Mouse (Mus musculus): ENCODE measurements at regions not wholly inside any gene's neighbourhood (a gene's known extent, or its start where the extent isn't known, plus 50 kb on each side); places are given as distances from the start of the nearest gene placed in this dataset.

GRCm38 (mm10) chr15:59758971-59759370 is 257.4 kb downstream of the 4933412E24Rik start:
- no peaks in the 10 kb centered on the region for H3K36me3 ChIP-seq (replicated peaks; ENCODE audit: control insufficient read depth, insufficient read depth, low read depth, low read length)
- no peak overlapping the region for H3K9ac ChIP-seq (replicated peaks; ENCODE audit: low read length)
- no peak overlapping the region for H3K27ac ChIP-seq (replicated peaks; ENCODE audit: low read depth, low read length)
- H3K4me2 ChIP-seq (ENCODE audit: low read depth, low read length): no peak overlapping the region
- H3K27me3 ChIP-seq (ENCODE audit: control insufficient read depth, insufficient read depth, low read length): no peaks in the 10 kb centered on the region
- 77% methylated on average over 2 of the region's 2 CpGs for WGBS
- DNase-seq (ENCODE audit: low spot score): no peak
- H3K4me1 ChIP-seq (ENCODE audit: control insufficient read depth, insufficient read depth, low read length): no peaks in the 10 kb centered on the region
- H3K4me3 ChIP-seq (ENCODE audit: low read depth, low read length): no peak overlapping the region
- no peak for ATAC-seq (replicated peaks; ENCODE audit: insufficient number of reproducible peaks, low FRiP score, low TSS enrichment, low read depth)
- H3K9me3 ChIP-seq (replicated peaks; ENCODE audit: control insufficient read depth, low read length): no peaks in the 10 kb centered on the region

- 66% methylated on average over 6 of the region's 6 CpGs for WGBS
- ATAC-seq (replicated peaks; ENCODE audit: insufficient number of reproducible peaks, low FRiP score, low TSS enrichment, low read depth): no peak
- H3K4me1 ChIP-seq (ENCODE audit: control insufficient read depth, insufficient read depth, low read length): no peaks in the 10 kb centered on the region
- H3K27me3 ChIP-seq (ENCODE audit: control insufficient read depth, insufficient read depth, low read length): no peaks in the 10 kb centered on the region
- H3K4me2 ChIP-seq (ENCODE audit: low read depth, low read length): no peak overlapping the region
- no peak overlapping the region for H3K27ac ChIP-seq (replicated peaks; ENCODE audit: low read depth, low read length)
- no peaks in the 10 kb centered on the region for H3K36me3 ChIP-seq (replicated peaks; ENCODE audit: control insufficient read depth, insufficient read depth, low read depth, low read length)
- DNase-seq (ENCODE audit: low spot score): no peak
- H3K4me3 ChIP-seq (ENCODE audit: low read depth, low read length): no peak overlapping the region
- no peak overlapping the region for H3K9ac ChIP-seq (replicated peaks; ENCODE audit: low read length)
- H3K9me3 ChIP-seq (replicated peaks; ENCODE audit: control insufficient read depth, low read length): no peaks in the 10 kb centered on the region
Observed at GRCm38 (mm10) chr15:59756141-59756540, 260.3 kb downstream of the 4933412E24Rik start.

- 81% methylated on average over 13 of the region's 13 CpGs for WGBS
- no peak for ATAC-seq (replicated peaks; ENCODE audit: insufficient number of reproducible peaks, low FRiP score, low TSS enrichment, low read depth)
- Histone ChIP-seq H3K9me3 (replicated peaks; ENCODE audit: control insufficient read depth, low read length) (no peaks in the 10 kb centered on the region), H3K4me2 (ENCODE audit: low read depth, low read length) (no peak overlapping the region), H3K27me3 (ENCODE audit: control insufficient read depth, insufficient read depth, low read length) (no peaks in the 10 kb centered on the region), H3K4me1 (ENCODE audit: control insufficient read depth, insufficient read depth, low read length) (no peaks in the 10 kb centered on the region), H3K36me3 (replicated peaks; ENCODE audit: control insufficient read depth, insufficient read depth, low read depth, low read length) (no peaks in the 10 kb centered on the region), H3K4me3 (ENCODE audit: low read depth, low read length) (no peak overlapping the region), H3K27ac (replicated peaks; ENCODE audit: low read depth, low read length) (no peak overlapping the region), H3K9ac (replicated peaks; ENCODE audit: low read length) (no peak overlapping the region)
- no peak for DNase-seq (ENCODE audit: low spot score)
Observed at GRCm38 (mm10) chr15:59754906-59755305, 261.5 kb downstream of the 4933412E24Rik start.

GRCm38 (mm10) chr15:59752277-59752676 is 264.1 kb downstream of the 4933412E24Rik start:
- Histone ChIP-seq H3K9ac (replicated peaks; ENCODE audit: low read length) (no peak overlapping the region), H3K4me2 (ENCODE audit: low read depth, low read length) (no peak overlapping the region), H3K4me3 (ENCODE audit: low read depth, low read length) (no peak overlapping the region), H3K9me3 (replicated peaks; ENCODE audit: control insufficient read depth, low read length) (no peaks in the 10 kb centered on the region), H3K4me1 (ENCODE audit: control insufficient read depth, insufficient read depth, low read length) (no peaks in the 10 kb centered on the region), H3K27me3 (ENCODE audit: control insufficient read depth, insufficient read depth, low read length) (no peaks in the 10 kb centered on the region), H3K36me3 (replicated peaks; ENCODE audit: control insufficient read depth, insufficient read depth, low read depth, low read length) (no peaks in the 10 kb centered on the region), H3K27ac (replicated peaks; ENCODE audit: low read depth, low read length) (no peak overlapping the region)
- no peak for DNase-seq (ENCODE audit: low spot score)
- 68% methylated on average over 1 of the region's 1 CpGs for WGBS
- ATAC-seq (replicated peaks; ENCODE audit: insufficient number of reproducible peaks, low FRiP score, low TSS enrichment, low read depth): no peak

GRCm38 (mm10) chr15:59746290-59746689 is 270.1 kb downstream of the 4933412E24Rik start:
- DNase-seq (ENCODE audit: low spot score) (no peak), ATAC-seq (replicated peaks; ENCODE audit: insufficient number of reproducible peaks, low FRiP score, low TSS enrichment, low read depth) (no peak)
- Histone ChIP-seq H3K9ac (replicated peaks; ENCODE audit: low read length) (no peak overlapping the region), H3K27me3 (ENCODE audit: control insufficient read depth, insufficient read depth, low read length) (no peaks in the 10 kb centered on the region), H3K4me1 (ENCODE audit: control insufficient read depth, insufficient read depth, low read length) (no peaks in the 10 kb centered on the region), H3K9me3 (replicated peaks; ENCODE audit: control insufficient read depth, low read length) (no peaks in the 10 kb centered on the region), H3K4me2 (ENCODE audit: low read depth, low read length) (no peak overlapping the region), H3K4me3 (ENCODE audit: low read depth, low read length) (no peak overlapping the region), H3K27ac (replicated peaks; ENCODE audit: low read depth, low read length) (no peak overlapping the region), H3K36me3 (replicated peaks; ENCODE audit: control insufficient read depth, insufficient read depth, low read depth, low read length) (no peaks in the 10 kb centered on the region)
- WGBS: 90% methylated on average over 9 of the region's 9 CpGs

GRCm38 (mm10) chr15:59744411-59744931 is 271.9 kb downstream of the 4933412E24Rik start:
- H3K9ac ChIP-seq (replicated peaks; ENCODE audit: low read length): no peak overlapping the region
- no peak overlapping the region for H3K27ac ChIP-seq (replicated peaks; ENCODE audit: low read depth, low read length)
- H3K36me3 ChIP-seq (replicated peaks; ENCODE audit: control insufficient read depth, insufficient read depth, low read depth, low read length): no peaks in the 10 kb centered on the region
- H3K4me1 ChIP-seq (ENCODE audit: control insufficient read depth, insufficient read depth, low read length): no peaks in the 10 kb centered on the region
- 69% methylated on average over 5 of the region's 5 CpGs for WGBS
- no peak for DNase-seq (ENCODE audit: low spot score)
- no peak overlapping the region for H3K4me3 ChIP-seq (ENCODE audit: low read depth, low read length)
- no peaks in the 10 kb centered on the region for H3K9me3 ChIP-seq (replicated peaks; ENCODE audit: control insufficient read depth, low read length)
- no peak overlapping the region for H3K4me2 ChIP-seq (ENCODE audit: low read depth, low read length)
- no peaks in the 10 kb centered on the region for H3K27me3 ChIP-seq (ENCODE audit: control insufficient read depth, insufficient read depth, low read length)
- no peak for ATAC-seq (replicated peaks; ENCODE audit: insufficient number of reproducible peaks, low FRiP score, low TSS enrichment, low read depth)

- Histone ChIP-seq H3K27me3 (ENCODE audit: control insufficient read depth, insufficient read depth, low read length) (no peaks in the 10 kb centered on the region), H3K4me2 (ENCODE audit: low read depth, low read length) (no peak overlapping the region), H3K4me1 (ENCODE audit: control insufficient read depth, insufficient read depth, low read length) (no peaks in the 10 kb centered on the region), H3K36me3 (replicated peaks; ENCODE audit: control insufficient read depth, insufficient read depth, low read depth, low read length) (no peaks in the 10 kb centered on the region), H3K9me3 (replicated peaks; ENCODE audit: control insufficient read depth, low read length) (no peaks in the 10 kb centered on the region), H3K9ac (replicated peaks; ENCODE audit: low read length) (no peak overlapping the region), H3K4me3 (ENCODE audit: low read depth, low read length) (no peak overlapping the region), H3K27ac (replicated peaks; ENCODE audit: low read depth, low read length) (no peak overlapping the region)
- WGBS: 87% methylated on average over 5 of the region's 5 CpGs
- ATAC-seq (replicated peaks; ENCODE audit: insufficient number of reproducible peaks, low FRiP score, low TSS enrichment, low read depth) (no peak), DNase-seq (ENCODE audit: low spot score) (no peak)
Observed at GRCm38 (mm10) chr15:59739197-59739596, 277.2 kb downstream of the 4933412E24Rik start.

- Histone ChIP-seq H3K36me3 (replicated peaks; ENCODE audit: control insufficient read depth, insufficient read depth, low read depth, low read length) (no peaks in the 10 kb centered on the region), H3K4me2 (ENCODE audit: low read depth, low read length) (no peak overlapping the region), H3K27ac (replicated peaks; ENCODE audit: low read depth, low read length) (no peak overlapping the region), H3K9me3 (replicated peaks; ENCODE audit: control insufficient read depth, low read length) (no peaks in the 10 kb centered on the region), H3K4me1 (ENCODE audit: control insufficient read depth, insufficient read depth, low read length) (no peaks in the 10 kb centered on the region), H3K9ac (replicated peaks; ENCODE audit: low read length) (no peak overlapping the region), H3K4me3 (ENCODE audit: low read depth, low read length) (no peak overlapping the region), H3K27me3 (ENCODE audit: control insufficient read depth, insufficient read depth, low read length) (no peaks in the 10 kb centered on the region)
- 86% methylated on average over 4 of the region's 4 CpGs for WGBS
- no peak for ATAC-seq (replicated peaks; ENCODE audit: insufficient number of reproducible peaks, low FRiP score, low TSS enrichment, low read depth)
- no peak for DNase-seq (ENCODE audit: low spot score)
Observed at GRCm38 (mm10) chr15:59737247-59737646, 279.2 kb downstream of the 4933412E24Rik start.
